Mouse (Mus musculus): ENCODE results near the gene Ccdc34. TPM values are rescaled to one million over a fixed set of nuclear protein-coding genes. Genes with fewer than 3 reads are reported as not detected.
A peak's percentile ranks its signal among the peaks of the same experiment; 100 is the strongest.

The Ccdc34 gene
- polyA plus RNA-seq, 1 experiment from 2014 or later, result 47.6 TPM

GRCm38 (mm10) chr2:110037221-110037620 is 19.6 kb downstream of the Ccdc34 start:
- ATAC-seq (ENCODE audit: insufficient read depth, low FRiP score, low read depth), result no peak
- Histone ChIP-seq H3K4me2 (no peak overlapping the region), H3K27me3 (replicated peaks) (no peaks in the 10 kb centered on the region), H3K4me3 (replicated peaks) (no peak overlapping the region), H3K4me1 (peaks cover 7% of the 10 kb centered on the region; the same call in 1 of the 2 replicates), H3K27ac (no peak overlapping the region), H3K36me3 (0 out of 2 replicates have a peak, but pooled peaks cover 4% of the 10 kb centered on the region), H3K9ac (no peak overlapping the region), H3K9me3 (no peaks in the 10 kb centered on the region)
- WGBS, result 69% methylated on average over 2 of the region's 2 CpGs

- Histone ChIP-seq H3K9ac (no peak overlapping the region), H3K36me3 (0 out of 2 replicates have a peak, but pooled peaks cover 4% of the 10 kb centered on the region), H3K27ac (no peak overlapping the region), H3K9me3 (no peaks in the 10 kb centered on the region), H3K4me3 (replicated peaks) (no peak overlapping the region), H3K4me2 (no peak overlapping the region), H3K27me3 (replicated peaks) (no peaks in the 10 kb centered on the region), H3K4me1 (peaks cover 7% of the 10 kb centered on the region; the same call in 1 of the 2 replicates)
- WGBS, result 77% methylated on average over 5 of the region's 5 CpGs
- ATAC-seq (ENCODE audit: insufficient read depth, low FRiP score, low read depth), result no peak
These were observed 20.7 kb downstream of the Ccdc34 start for GRCm38 (mm10) chr2:110038341-110038740.

- no peak for ATAC-seq (ENCODE audit: insufficient read depth, low FRiP score, low read depth)
- no peak overlapping the region for H3K9ac ChIP-seq
- no peak overlapping the region for H3K4me2 ChIP-seq
- H3K27me3 ChIP-seq (replicated peaks), result no peaks in the 10 kb centered on the region
- H3K9me3 ChIP-seq, result no peaks in the 10 kb centered on the region
- H3K36me3 ChIP-seq, result peaks cover 3% of the 10 kb centered on the region; the same call in 1 of the 2 replicates
- no peak overlapping the region for H3K4me3 ChIP-seq (replicated peaks)
- H3K4me1 ChIP-seq, result no peaks in the 10 kb centered on the region
- WGBS, result 48% methylated on average over 5 of the region's 5 CpGs
- H3K27ac ChIP-seq, result no peak overlapping the region
These were observed 25.5 kb downstream of the Ccdc34 start for GRCm38 (mm10) chr2:110042861-110043760.

- Histone ChIP-seq H3K9ac (no peak overlapping the region), H3K27ac (no peak overlapping the region), H3K27me3 (replicated peaks) (no peaks in the 10 kb centered on the region), H3K36me3 (no peaks in the 10 kb centered on the region), H3K4me1 (no peaks in the 10 kb centered on the region), H3K4me3 (replicated peaks) (no peak overlapping the region), H3K4me2 (no peak overlapping the region), H3K9me3 (no peaks in the 10 kb centered on the region)
- 63% methylated on average over 4 of the region's 4 CpGs for WGBS
- ATAC-seq (ENCODE audit: insufficient read depth, low FRiP score, low read depth), result no peak
These were observed 40.8 kb downstream of the Ccdc34 start for GRCm38 (mm10) chr2:110058424-110058823.

GRCm38 (mm10) chr2:110063131-110063530 is 45.5 kb downstream of the Ccdc34 start:
- WGBS, result 86% methylated on average over 1 of the region's 1 CpGs

GRCm38 (mm10) chr2:110068916-110069315 is 51.3 kb downstream of the Ccdc34 start:
- ATAC-seq (ENCODE audit: insufficient read depth, low FRiP score, low read depth), result no peak
- Histone ChIP-seq H3K9me3 (no peaks in the 10 kb centered on the region), H3K27ac (no peak overlapping the region)

More at GRCm38 (mm10) chr2:110063131-110063530, 45.5 kb downstream of the Ccdc34 start:
- Histone ChIP-seq H3K4me2 (no peak overlapping the region), H3K36me3 (no peaks in the 10 kb centered on the region), H3K9ac (no peak overlapping the region), H3K9me3 (no peaks in the 10 kb centered on the region), H3K4me1 (no peaks in the 10 kb centered on the region), H3K4me3 (replicated peaks) (no peak overlapping the region), H3K27ac (no peak overlapping the region), H3K27me3 (replicated peaks) (no peaks in the 10 kb centered on the region)
- ATAC-seq (ENCODE audit: insufficient read depth, low FRiP score, low read depth), result no peak

GRCm38 (mm10) chr2:110073023-110073422 is 55.4 kb downstream of the Ccdc34 start:
- Histone ChIP-seq H3K27me3 (replicated peaks) (no peaks in the 10 kb centered on the region), H3K4me2 (no peak overlapping the region), H3K4me3 (replicated peaks) (no peak overlapping the region), H3K4me1 (no peaks in the 10 kb centered on the region; the same call in 1 of the 2 replicates), H3K36me3 (no peaks in the 10 kb centered on the region), H3K27ac (no peak overlapping the region), H3K9me3 (no peaks in the 10 kb centered on the region), H3K9ac (no peak overlapping the region)
- peak; percentile 86 for ATAC-seq (ENCODE audit: insufficient read depth, low FRiP score, low read depth)
- WGBS, result 61% methylated on average over 6 of the region's 6 CpGs

More at GRCm38 (mm10) chr2:110068916-110069315, 51.3 kb downstream of the Ccdc34 start:
- H3K36me3 ChIP-seq, result no peaks in the 10 kb centered on the region
- H3K9ac ChIP-seq, result no peak overlapping the region
- no peaks in the 10 kb centered on the region; the same call in 1 of the 2 replicates for H3K4me1 ChIP-seq
- H3K4me3 ChIP-seq (replicated peaks), result no peak overlapping the region
- no peak overlapping the region for H3K4me2 ChIP-seq
- H3K27me3 ChIP-seq (replicated peaks), result no peaks in the 10 kb centered on the region

GRCm38 (mm10) chr2:110074646-110075452 is 57.2 kb downstream of the Ccdc34 start:
- Histone ChIP-seq H3K27ac (no peak overlapping the region), H3K27me3 (replicated peaks) (no peaks in the 10 kb centered on the region), H3K9ac (no peak overlapping the region), H3K4me3 (replicated peaks) (no peak overlapping the region), H3K4me2 (no peak overlapping the region), H3K9me3 (no peaks in the 10 kb centered on the region), H3K36me3 (no peaks in the 10 kb centered on the region), H3K4me1 (no peaks in the 10 kb centered on the region)
- 88% methylated on average over 6 of the region's 6 CpGs for WGBS
- no peak for ATAC-seq (ENCODE audit: insufficient read depth, low FRiP score, low read depth)

GRCm38 (mm10) chr2:110077240-110077639 is 59.6 kb downstream of the Ccdc34 start:
- no peaks in the 10 kb centered on the region for H3K36me3 ChIP-seq
- 33% methylated on average over 2 of the region's 2 CpGs for WGBS
- ATAC-seq (ENCODE audit: insufficient read depth, low FRiP score, low read depth), result no peak
- H3K9ac ChIP-seq, result no peak overlapping the region
- no peak overlapping the region for H3K4me2 ChIP-seq
- H3K4me1 ChIP-seq, result no peaks in the 10 kb centered on the region
- no peaks in the 10 kb centered on the region for H3K27me3 ChIP-seq (replicated peaks)
- no peak overlapping the region; the same call in 1 of the 2 replicates for H3K27ac ChIP-seq
- no peaks in the 10 kb centered on the region for H3K9me3 ChIP-seq
- H3K4me3 ChIP-seq (replicated peaks), result no peak overlapping the region

GRCm38 (mm10) chr2:110077655-110078054 is 60.0 kb downstream of the Ccdc34 start:
- Histone ChIP-seq H3K4me2 (no peak overlapping the region), H3K4me1 (no peaks in the 10 kb centered on the region), H3K9me3 (no peaks in the 10 kb centered on the region), H3K27me3 (replicated peaks) (no peaks in the 10 kb centered on the region), H3K27ac (no peak overlapping the region; the same call in 1 of the 2 replicates), H3K4me3 (replicated peaks) (no peak overlapping the region), H3K9ac (no peak overlapping the region), H3K36me3 (no peaks in the 10 kb centered on the region)
- no peak for ATAC-seq (ENCODE audit: insufficient read depth, low FRiP score, low read depth)
- 50% methylated on average over 2 of the region's 2 CpGs for WGBS

- no peaks in the 10 kb centered on the region for H3K9me3 ChIP-seq
- H3K36me3 ChIP-seq, result no peaks in the 10 kb centered on the region
- no peak for ATAC-seq (ENCODE audit: insufficient read depth, low FRiP score, low read depth)
- WGBS, result 51% methylated on average over 6 of the region's 6 CpGs
- no peak overlapping the region for H3K9ac ChIP-seq
- no peaks in the 10 kb centered on the region for H3K27me3 ChIP-seq (replicated peaks)
- H3K4me1 ChIP-seq, result no peaks in the 10 kb centered on the region
- H3K27ac ChIP-seq, result no peak overlapping the region
- no peak overlapping the region for H3K4me2 ChIP-seq
- no peak overlapping the region for H3K4me3 ChIP-seq (replicated peaks)
These were observed 62.9 kb downstream of the Ccdc34 start for GRCm38 (mm10) chr2:110080532-110080931.

GRCm38 (mm10) chr2:110082975-110083374 is 65.4 kb downstream of the Ccdc34 start:
- no peak overlapping the region for H3K9ac ChIP-seq
- H3K9me3 ChIP-seq, result no peaks in the 10 kb centered on the region
- H3K27me3 ChIP-seq (replicated peaks), result no peaks in the 10 kb centered on the region
- H3K4me1 ChIP-seq, result no peaks in the 10 kb centered on the region
- H3K4me2 ChIP-seq, result no peak overlapping the region
- ATAC-seq (ENCODE audit: insufficient read depth, low FRiP score, low read depth), result no peak
- no peak overlapping the region for H3K27ac ChIP-seq
- H3K4me3 ChIP-seq (replicated peaks), result no peak overlapping the region
- WGBS, result 86% methylated on average over 2 of the region's 2 CpGs
- H3K36me3 ChIP-seq, result no peaks in the 10 kb centered on the region
